Mouse (Mus musculus) midbrain, postnatal 0 days (tissue): Measurements from ENCODE around the gene Gapdh. TPM values are rescaled to one million over a fixed set of nuclear protein-coding genes. Genes with fewer than 3 reads are reported as not detected.
"Not testable (repeated sequence)": the region's sequence is repeated elsewhere in the genome, so short reads cannot be mapped to it uniquely, and the experiment has no call there.

Source experiments
- ATAC-seq: fragments of 200-750 bp; cut with Nextera tagmentation; 2 replicates; pipeline ENCODE4 v1.8.0; 2017; ENCODE audit warnings: moderate number of reproducible peaks, mild to moderate bottlenecking, moderate TSS enrichment, moderate library complexity; ENCODE audit not compliant: low FRiP score
- DNase-seq: peaks from one replicate; pipeline ENCODE4 v3.0.0-alpha.2; 2015; ENCODE audit warnings: low spot score
- H3K27ac ChIP-seq: fragments of 300-500 bp; sonication (generic); 2 replicates; pipeline ENCODE4 v1.5.1; 2014; ENCODE audit warnings: low read depth, mild to moderate bottlenecking, low read length, mixed read lengths
- H3K27me3 ChIP-seq: fragments of 300-500 bp; sonication (generic); 2 replicates; pipeline ENCODE4 v1.6.1; 2014; ENCODE audit warnings: low read length, control low read depth, mixed read lengths; ENCODE audit not compliant: insufficient read depth
- H3K36me3 ChIP-seq: fragments of 300-500 bp; sonication (generic); 2 replicates; pipeline ENCODE4 v1.6.1; 2014; ENCODE audit warnings: low read length, control low read depth, mixed read lengths; ENCODE audit not compliant: insufficient read depth
- H3K4me1 ChIP-seq: fragments of 300-500 bp; sonication (generic); 2 replicates; pipeline ENCODE4 v1.6.1; 2014; ENCODE audit warnings: mild to moderate bottlenecking, control low read depth, antibody characterized with exemption, low read length, mixed read lengths; ENCODE audit not compliant: insufficient read depth
- H3K4me2 ChIP-seq: fragments of 300-500 bp; sonication (generic); 2 replicates; pipeline ENCODE4 v1.6.1; 2014; ENCODE audit warnings: low read depth, mild to moderate bottlenecking, low read length, mixed read lengths; ENCODE audit not compliant: poor library complexity, severe bottlenecking
- H3K4me3 ChIP-seq: fragments of 300-500 bp; sonication (generic); 2 replicates; pipeline ENCODE4 v1.5.1; 2014; ENCODE audit warnings: low read depth, mild to moderate bottlenecking, low read length, moderate library complexity
- H3K9ac ChIP-seq: fragments of 300-500 bp; sonication (generic); replicated peaks from 2 replicates; pipeline ENCODE4 v1.6.1; 2014; ENCODE audit warnings: mild to moderate bottlenecking, low read length, moderate library complexity, mixed read lengths; ENCODE audit not compliant: poor library complexity, severe bottlenecking
- H3K9me3 ChIP-seq: fragments of 300-500 bp; sonication (generic); 2 replicates; pipeline ENCODE4 v1.6.1; 2016; ENCODE audit warnings: low read length, control low read depth
- CTCF ChIP-seq: IDR thresholded peaks from 2 replicates; pipeline ENCODE4 v1.5.1; 2016; ENCODE audit warnings: antibody characterized with exemption, mild to moderate bottlenecking
- WGBS: fragments of 180-500 bp; shearing (Covaris S2); extraction: QIAGEN DNeasy Blood & Tissue Kit; methylation state at CpG from one replicate; pipeline ENCODE4 v1.1.7; 2014; 5-methylcytosine and 5-hydroxymethylcytosine counted together
- polyA plus RNA-seq: library from polyadenylated mRNA; unstranded; fragments of >200 nt; fragmentation: Nextera tagmentation; extraction: Ambion mirVana; gene quantifications from 2 replicates; pipeline ENCODE4 v1.2.1, GENCODE M21; 2015
- total RNA-seq: library from RNA; depleted of rRNA; stranded (reverse); fragments of >200 nt; gene quantifications from 2 replicates; pipeline ENCODE4 v1.2.3, GENCODE M21; 2014

The Gapdh gene
- total and polyA plus RNA-seq, 2 experiments from 2014 or later = 1,705 to 3,049 TPM

DNA sequence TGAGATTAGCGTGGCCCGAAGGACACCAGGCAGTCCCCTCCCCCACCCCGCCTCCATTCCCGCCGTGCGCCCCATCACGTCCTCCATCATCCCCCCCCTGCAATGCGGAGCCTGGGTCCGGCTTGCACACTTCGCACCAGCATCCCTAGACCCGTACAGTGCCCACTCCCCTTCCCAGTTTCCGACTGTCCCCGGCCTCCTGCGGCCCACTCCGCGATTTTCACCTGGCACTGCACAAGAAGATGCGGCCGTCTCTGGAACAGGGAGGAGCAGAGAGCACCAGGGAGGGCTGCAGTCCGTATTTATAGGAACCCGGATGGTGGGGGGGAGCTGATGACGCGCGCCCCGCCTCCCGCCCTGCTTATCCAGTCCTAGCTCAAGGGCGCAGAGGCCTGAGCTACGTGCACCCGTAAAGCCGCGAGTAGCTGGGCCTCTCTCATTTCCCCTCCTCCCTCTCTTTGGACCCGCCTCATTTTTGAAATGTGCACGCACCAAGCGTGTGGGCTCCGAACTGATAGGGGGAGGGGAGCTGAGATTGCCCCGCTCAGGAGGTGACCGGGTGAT, 857 bp downstream of the Gapdh start:
- H3K36me3 ChIP-seq = peaks cover 29% of the 10 kb centered on the region
- H3K27me3 ChIP-seq = no peaks in the 10 kb centered on the region
- TF ChIP-seq CTCF = no peak
- DNase-seq (peak; percentile 98), ATAC-seq (peak; percentile 92)
- no peaks in the 10 kb centered on the region for H3K9me3 ChIP-seq
- peak overlapping the region; percentile 79 for H3K4me2 ChIP-seq
- H3K4me3 ChIP-seq = peak overlapping the region; percentile 59
- under 1% methylated on average over 35 of the region's 36 CpGs for WGBS
- H3K4me1 ChIP-seq = peaks cover 11% of the 10 kb centered on the region; the same call in 1 of the 2 replicates
- H3K9ac ChIP-seq = peak overlapping the region; percentile 81
- peak overlapping the region; percentile 89 for H3K27ac ChIP-seq

DNA sequence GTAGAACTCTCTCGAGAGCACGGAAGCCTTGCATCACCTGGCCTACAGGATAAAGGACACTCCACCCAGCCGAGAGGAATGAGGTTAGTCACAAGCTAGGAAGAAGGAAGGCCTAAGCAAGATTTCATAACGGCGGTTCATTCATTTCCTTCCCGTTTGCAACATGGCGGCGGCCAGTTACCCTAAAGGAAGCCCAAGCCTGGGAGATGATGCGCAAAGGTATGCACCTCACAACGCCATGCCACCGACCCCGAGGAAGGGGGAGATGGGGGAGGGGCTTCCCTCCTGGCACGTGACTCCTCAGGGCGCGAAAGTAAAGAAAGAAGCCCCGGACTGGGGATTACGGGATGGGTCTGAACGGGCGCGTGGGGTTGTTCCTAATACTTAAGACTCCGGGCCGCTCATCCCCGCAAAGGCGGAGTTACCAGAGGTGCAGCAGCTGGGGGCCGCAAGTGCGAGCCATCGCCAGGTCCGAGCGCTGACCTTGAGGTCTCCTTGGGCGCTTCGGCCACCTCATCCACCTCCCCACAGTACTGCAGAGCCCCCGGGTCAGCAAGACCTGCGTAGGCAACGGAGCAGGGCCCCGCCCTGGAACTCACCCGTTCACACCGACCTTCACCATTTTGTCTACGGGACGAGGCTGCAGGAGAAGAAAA, 1.5 kb downstream of the Gapdh start:
- H3K4me1 ChIP-seq = peaks cover 11% of the 10 kb centered on the region; the same call in 1 of the 2 replicates
- peak overlapping the region; percentile 89 for H3K27ac ChIP-seq
- no peaks in the 10 kb centered on the region for H3K9me3 ChIP-seq
- H3K27me3 ChIP-seq = no peaks in the 10 kb centered on the region
- DNase-seq (peak; percentile 73), ATAC-seq (peak; percentile 53)
- TF ChIP-seq CTCF = no peak; the same call in 1 of the 2 replicates
- WGBS = under 1% methylated on average over 39 of the region's 39 CpGs
- peaks cover 29% of the 10 kb centered on the region for H3K36me3 ChIP-seq
- H3K4me3 ChIP-seq = peak overlapping the region; percentile 59
- peak overlapping the region; percentile 81 for H3K9ac ChIP-seq
- peak overlapping the region; percentile 79 for H3K4me2 ChIP-seq

DNA sequence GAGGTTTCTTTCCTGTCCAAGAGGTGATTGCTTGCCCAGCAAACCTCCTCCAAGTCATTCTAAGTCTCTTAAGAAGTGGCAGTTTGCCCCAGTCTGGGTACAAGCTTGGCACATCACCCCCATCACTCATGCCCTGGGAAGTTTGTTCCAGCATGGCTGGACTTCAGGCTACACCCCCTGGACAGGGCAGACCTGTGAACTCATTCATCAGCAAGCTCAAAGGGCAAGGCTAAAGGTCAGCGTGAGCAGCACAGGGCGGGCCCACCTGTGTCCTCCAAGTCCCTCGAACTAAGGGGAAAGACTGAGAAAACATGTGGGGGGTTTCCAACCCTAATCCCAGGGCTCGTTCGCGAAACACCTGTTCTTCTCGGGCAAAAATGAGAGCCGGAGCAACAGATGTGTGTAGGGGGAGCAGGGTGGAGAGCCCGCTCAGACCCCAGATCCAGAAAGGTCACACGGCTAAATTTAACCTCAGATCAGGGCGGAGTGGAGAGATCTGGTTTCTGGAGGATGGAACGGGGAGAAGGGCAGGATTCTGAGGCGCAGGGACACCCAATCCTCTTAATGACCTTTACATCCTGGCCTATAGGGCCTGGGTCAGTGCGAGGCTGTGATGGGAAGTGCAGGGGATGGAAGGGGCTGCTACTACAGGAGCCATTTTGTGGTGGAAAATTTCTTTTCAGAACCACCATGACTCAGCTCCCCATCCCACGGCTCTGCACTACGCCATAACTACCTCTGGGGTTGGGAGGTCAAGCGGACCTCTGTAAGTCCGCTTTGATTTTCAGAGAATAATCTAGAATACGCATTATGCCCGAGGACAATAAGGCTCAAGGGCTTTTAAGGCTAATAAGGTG, 2.2 kb downstream of the Gapdh start:
- peaks cover 26% of the 10 kb centered on the region for H3K36me3 ChIP-seq
- peaks cover 11% of the 10 kb centered on the region; the same call in 1 of the 2 replicates for H3K4me1 ChIP-seq
- ATAC-seq = peak; percentile 4; the same call in 1 of the 2 replicates
- no peaks in the 10 kb centered on the region for H3K27me3 ChIP-seq
- H3K9me3 ChIP-seq = no peaks in the 10 kb centered on the region
- WGBS = 3% methylated on average over 20 of the region's 20 CpGs
- DNase-seq = peak; percentile 47
- peak overlapping the region; percentile 81 for H3K9ac ChIP-seq
- no peak for TF ChIP-seq CTCF
- peak overlapping the region; percentile 79 for H3K4me2 ChIP-seq
- H3K27ac ChIP-seq = peak overlapping the region; percentile 89
- H3K4me3 ChIP-seq = peak overlapping the region; percentile 59

DNA sequence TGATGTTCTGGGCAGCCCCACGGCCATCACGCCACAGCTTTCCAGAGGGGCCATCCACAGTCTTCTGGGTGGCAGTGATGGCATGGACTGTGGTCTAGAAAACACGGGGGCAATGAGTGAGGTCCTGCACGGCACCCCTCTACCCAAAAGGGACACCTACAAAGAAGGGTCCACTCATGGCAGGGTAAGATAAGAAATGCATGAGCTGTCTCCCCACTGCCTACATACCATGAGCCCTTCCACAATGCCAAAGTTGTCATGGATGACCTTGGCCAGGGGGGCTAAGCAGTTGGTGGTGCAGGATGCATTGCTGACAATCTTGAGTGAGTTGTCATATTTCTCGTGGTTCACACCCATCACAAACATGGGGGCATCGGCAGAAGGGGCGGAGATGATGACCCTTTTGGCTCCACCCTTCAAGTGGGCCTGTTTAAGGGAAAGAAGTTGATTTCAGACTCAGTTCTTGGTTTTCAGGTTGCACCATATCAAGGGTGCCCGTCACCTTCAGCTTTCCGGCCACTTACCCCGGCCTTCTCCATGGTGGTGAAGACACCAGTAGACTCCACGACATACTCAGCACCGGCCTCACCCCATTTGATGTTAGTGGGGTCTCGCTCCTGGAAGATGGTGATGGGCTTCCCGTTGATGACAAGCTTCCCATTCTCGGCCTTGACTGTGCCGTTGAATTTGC, 3.5 kb downstream of the Gapdh start:
- H3K4me2 ChIP-seq, H3K9ac ChIP-seq, H3K27ac ChIP-seq, H3K9me3 ChIP-seq, H3K27me3 ChIP-seq, ATAC-seq, H3K4me3 ChIP-seq, DNase-seq: not testable (repeated sequence)
- WGBS = 77% methylated on average over 10 of the region's 16 CpGs
- peaks cover 11% of the 10 kb centered on the region; the same call in 1 of the 2 replicates for H3K4me1 ChIP-seq
- H3K36me3 ChIP-seq = peaks cover 28% of the 10 kb centered on the region

DNA sequence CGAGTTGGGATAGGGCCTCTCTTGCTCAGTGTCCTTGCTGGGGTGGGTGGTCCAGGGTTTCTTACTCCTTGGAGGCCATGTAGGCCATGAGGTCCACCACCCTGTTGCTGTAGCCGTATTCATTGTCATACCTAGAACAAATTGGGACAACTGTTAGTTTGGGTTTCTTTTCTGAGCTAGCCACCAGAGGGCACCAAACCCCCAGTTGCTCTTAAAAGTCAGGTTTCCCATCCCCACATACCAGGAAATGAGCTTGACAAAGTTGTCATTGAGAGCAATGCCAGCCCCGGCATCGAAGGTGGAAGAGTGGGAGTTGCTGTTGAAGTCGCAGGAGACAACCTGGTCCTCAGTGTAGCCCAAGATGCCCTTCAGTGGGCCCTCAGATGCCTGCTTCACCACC, 4.3 kb downstream of the Gapdh start:
- not testable (repeated sequence) for H3K4me3 ChIP-seq, H3K27ac ChIP-seq, H3K27me3 ChIP-seq, H3K4me1 ChIP-seq, ATAC-seq, H3K4me2 ChIP-seq, H3K9ac ChIP-seq, H3K9me3 ChIP-seq
- H3K36me3 ChIP-seq = peaks cover 31% of the 10 kb centered on the region
- 3% methylated on average over 3 of the region's 5 CpGs for WGBS
- peak; percentile 83 for DNase-seq
- peak; percentile 76 for TF ChIP-seq CTCF
